Comparison of ENCODE assay signal across 7 mouse cellular contexts in the genomic region with DNA sequence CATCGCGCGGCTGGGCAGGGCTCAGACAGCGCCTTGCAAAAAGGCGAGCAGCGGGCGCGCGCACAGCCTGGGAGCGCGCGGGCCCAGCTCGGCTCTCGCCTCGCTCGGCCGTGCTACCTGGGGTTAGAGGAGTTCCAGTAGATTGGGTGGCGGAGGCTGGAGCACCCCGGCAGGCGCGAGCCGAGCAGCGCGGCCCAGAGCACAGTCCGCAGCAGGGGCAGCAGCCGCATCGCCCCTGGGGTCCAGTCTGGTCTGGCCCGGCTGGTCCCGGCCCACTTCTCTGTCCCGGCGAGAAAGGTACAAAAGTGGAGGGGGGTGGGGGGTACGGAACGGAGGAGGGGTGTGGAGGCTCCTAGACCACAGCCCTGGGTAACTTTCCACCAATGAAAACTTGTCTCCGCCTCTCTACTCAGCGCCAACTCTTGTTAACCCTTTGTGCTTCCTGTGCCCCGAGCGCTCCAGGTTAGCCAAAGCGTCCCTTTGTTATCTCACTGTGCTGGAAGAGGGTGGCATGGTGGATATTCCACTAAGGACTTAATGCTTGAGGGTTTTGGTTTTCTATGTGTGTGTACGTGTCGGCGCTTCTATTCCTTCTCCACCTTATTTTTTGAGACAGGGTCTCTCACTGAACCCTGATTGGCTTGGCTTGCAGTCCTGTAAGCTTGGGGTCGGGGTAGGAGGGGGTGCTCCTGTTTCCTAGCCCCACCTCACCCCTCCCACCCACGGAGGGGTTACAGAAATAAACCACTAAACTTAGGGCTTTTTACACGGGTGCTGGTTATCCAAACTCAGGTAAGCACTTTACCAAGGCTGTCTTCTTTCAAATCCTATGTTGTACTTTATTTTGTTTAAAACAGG. TPM values are rescaled to one million over a fixed set of nuclear protein-coding genes. Genes with fewer than 3 reads are reported as not detected.
DNase-seq lines count a peak whose midpoint lies in the region; ATAC-seq and TF ChIP-seq lines count a peak whose summit lies in the region.

A gene (minus strand): TSS at position 308 of the 858 bp plus-strand sequence.

- no peak for TF ChIP-seq RAD21 in CH12.LX (IDR thresholded peaks at IDR 0.05; ENCODE audit: low read depth, low read length)

- dilution Hi-C loops in CH12.LX (cut with MboI; ENCODE audit: extremely low pct_ligation_motif_present, extremely low pct_unique_long_range_greater_than_20kb, low sequenced_read_pairs): no loop called here

- TF ChIP-seq POLR2A in CH12.LX (IDR thresholded peaks at IDR 0.05; ENCODE audit: low read depth, low read length): peak; percentile 39; the same call in 1 of the 2 replicates

- no peak for TF ChIP-seq EP300 in CH12.LX (IDR thresholded peaks at IDR 0.05; ENCODE audit: low read length)

- H3K79me2 ChIP-seq in CH12.LX (replicated peaks; ENCODE audit: control insufficient read depth, extremely low read depth, insufficient read depth, poor library complexity, severe bottlenecking): no peaks in the 10 kb centered on the region

- no peak within 1 kb of the TSS for H3K27ac ChIP-seq in CH12.LX (ENCODE audit: insufficient read depth, low read depth)
- H3K27ac ChIP-seq in limb, embryonic 10.5 days: peak within 1 kb of the TSS; percentile 95
- peak within 1 kb of the TSS; percentile 71 for H3K27ac ChIP-seq in midbrain, embryonic 14.5 days (replicated peaks; ENCODE audit: low read depth, low read length)

- no peak for TF ChIP-seq CTCF in CH12.LX (conservative IDR thresholded peaks at IDR 0.05 in 1 of 2, IDR thresholded peaks at IDR 0.05 in 1 of 2; ENCODE audit: low read depth in 2 of 2, low read length in 2 of 2)

- H3K4me3 ChIP-seq in CH12.LX (replicated peaks in 1 of 3; ENCODE audit: low read depth in 2 of 3, low read length in 2 of 3, poor library complexity in 1 of 3): peak within 1 kb of the TSS; percentile 38 to 81 (median 50)
- H3K4me3 ChIP-seq in limb, embryonic 10.5 days: peak within 1 kb of the TSS; percentile 74
- peak within 1 kb of the TSS; percentile 77 for H3K4me3 ChIP-seq in midbrain, embryonic 14.5 days (replicated peaks; ENCODE audit: low read depth, low read length)

- WGBS in limb, embryonic 10.5 days: under 1% methylated on average over 44 of the region's 44 CpGs
- WGBS in midbrain, embryonic 14.5 days: under 1% methylated on average over 44 of the region's 44 CpGs

- in situ Hi-C loops in CH12.LX (cut with MboI; ENCODE audit: low pct_ligation_motif_present, low pct_unique_long_range_greater_than_20kb, low sequenced_read_pairs): loop anchor here (25.0 kb wide), 2 partner anchors 349 to 424 kb away; a partner anchor contains a TSS

- peak; percentile 19 to 47; a peak in 2 of 4 replicates for ATAC-seq in hematopoietic stem cell, adult 5-6 weeks (replicated peaks in 1 of 2; ENCODE audit: insufficient read depth in 1 of 2, low FRiP score in 2 of 2, low TSS enrichment in 1 of 2, low read depth in 1 of 2, poor library complexity in 2 of 2, severe bottlenecking in 2 of 2)
- peak; percentile 74 for ATAC-seq in midbrain, embryonic 14.5 days (ENCODE audit: low FRiP score, low TSS enrichment)

- peak; percentile 89 for DNase-seq in A20 (ENCODE audit: low read depth, low spot score)
- DNase-seq in CH12.LX (ENCODE audit: extremely low read depth): no peak
- DNase-seq in embryo, embryonic 11.5 days (ENCODE audit: low read depth, low spot score): peak; percentile 72
- DNase-seq in limb, embryonic 10.5 days (ENCODE audit: low spot score): peak; percentile 86
- peak; percentile 82 for DNase-seq in midbrain, embryonic 14.5 days
- peak; percentile 77 for DNase-seq in thymus, postnatal 4 days

- peaks cover 29% of the 10 kb centered on the region for H3K27me3 ChIP-seq in CH12.LX (replicated peaks)
- no peaks in the 10 kb centered on the region for H3K27me3 ChIP-seq in limb, embryonic 10.5 days (ENCODE audit: low read depth, poor library complexity, severe bottlenecking)
- no peaks in the 10 kb centered on the region for H3K27me3 ChIP-seq in midbrain, embryonic 14.5 days (ENCODE audit: control insufficient read depth, insufficient read depth, low read length)

- H3K4me2 ChIP-seq in CH12.LX (ENCODE audit: insufficient read depth, low read depth, poor library complexity, severe bottlenecking): peak within 1 kb of the TSS; percentile 74
- H3K4me2 ChIP-seq in midbrain, embryonic 14.5 days (ENCODE audit: low read length): peak within 1 kb of the TSS; percentile 89

- H3K9me3 ChIP-seq in CH12.LX (replicated peaks; ENCODE audit: low read length): no peaks in the 10 kb centered on the region
- H3K9me3 ChIP-seq in limb, embryonic 10.5 days (replicated peaks): no peaks in the 10 kb centered on the region
- H3K9me3 ChIP-seq in midbrain, embryonic 14.5 days (ENCODE audit: control insufficient read depth, low read length): no peaks in the 10 kb centered on the region

- peaks cover 9 to 20% of the 10 kb centered on the region in 2 experiments for H3K4me1 ChIP-seq in CH12.LX (ENCODE audit: control insufficient read depth in 1 of 2, insufficient read depth in 2 of 2)
- H3K4me1 ChIP-seq in limb, embryonic 10.5 days: peaks cover 68% of the 10 kb centered on the region
- H3K4me1 ChIP-seq in midbrain, embryonic 14.5 days (ENCODE audit: control insufficient read depth, insufficient read depth, low read length): peaks cover 26% of the 10 kb centered on the region

- peak within 1 kb of the TSS; percentile 62 for H3K9ac ChIP-seq in CH12.LX (ENCODE audit: insufficient read depth, low read depth)
- peak within 1 kb of the TSS; percentile 85 for H3K9ac ChIP-seq in midbrain, embryonic 14.5 days (replicated peaks; ENCODE audit: low read length)

- peaks cover 0 to 37% of the 10 kb centered on the region in 2 experiments for H3K36me3 ChIP-seq in CH12.LX (replicated peaks in 1 of 2; ENCODE audit: control insufficient read depth in 1 of 2, insufficient read depth in 1 of 2, low read length in 1 of 2)
- peaks cover 43% of the 10 kb centered on the region for H3K36me3 ChIP-seq in limb, embryonic 10.5 days
- peaks cover 1% of the 10 kb centered on the region; the same call in 1 of the 2 replicates for H3K36me3 ChIP-seq in midbrain, embryonic 14.5 days (ENCODE audit: control insufficient read depth, insufficient read depth, low read length)

TF ChIP-seq in CH12.LX, 34 proteins besides CTCF, POLR2A, EP300 and RAD21:
- TF ChIP-seq MEF2A (IDR thresholded peaks at IDR 0.05; ENCODE audit: borderline replicate concordance, low read depth, low read length): no peak
- TF ChIP-seq TBP (conservative IDR thresholded peaks at IDR 0.05; ENCODE audit: low read depth, low read length): no peak
- no peak for TF ChIP-seq IRF4 (IDR thresholded peaks at IDR 0.05; ENCODE audit: low read depth, low read length)
- no peak for TF ChIP-seq UBTF (IDR thresholded peaks at IDR 0.05; ENCODE audit: low read depth, low read length)
- no peak for TF ChIP-seq NELFE (IDR thresholded peaks at IDR 0.05; ENCODE audit: low read depth, low read length)
- TF ChIP-seq MYC (IDR thresholded peaks at IDR 0.05; ENCODE audit: low read depth, low read length): no peak
- TF ChIP-seq ZMIZ1 (IDR thresholded peaks at IDR 0.05; ENCODE audit: low read depth, low read length): no peak

RNA-seq across cellular contexts. Expression of the gene that starts here (rescaled TPM):
- total RNA-seq in CH12.LX (2012; rRNA removed) (2.6 and 3.1 TPM in 2 replicates), CH12.LX (2014; rRNA removed) (0.76 and 1.1 TPM in 2 replicates)
- polyA plus RNA-seq in CH12.LX (2012; ENCODE audit: insufficient read length, low read depth): 1.00 and 1.1 TPM in 2 replicates
- total RNA-seq in hematopoietic stem cell, adult 5-6 weeks (2017): 0.99 and 3.4 TPM in 2 replicates
- 47.4 and 53.4 TPM in 2 replicates for polyA plus RNA-seq in limb, embryonic 10.5 days (2016; fragmentation: Nextera tagmentation; extraction: Ambion mirVana)
- polyA plus RNA-seq in midbrain, embryonic 14.5 days (2014; fragmentation: Nextera tagmentation; extraction: Ambion mirVana): 5.6 and 5.9 TPM in 2 replicates
